Mouse (Mus musculus) natural killer cell, adult 2 months (primary cell): ENCODE results near the gene Meis2.

Source experiments
- DNase-seq, 2 experiments: peaks; one replicate each; pipeline ENCODE4 v3.0.0; 2022; ENCODE audit warnings: low spot score in 2 of 2

The Meis2 gene

DNA sequence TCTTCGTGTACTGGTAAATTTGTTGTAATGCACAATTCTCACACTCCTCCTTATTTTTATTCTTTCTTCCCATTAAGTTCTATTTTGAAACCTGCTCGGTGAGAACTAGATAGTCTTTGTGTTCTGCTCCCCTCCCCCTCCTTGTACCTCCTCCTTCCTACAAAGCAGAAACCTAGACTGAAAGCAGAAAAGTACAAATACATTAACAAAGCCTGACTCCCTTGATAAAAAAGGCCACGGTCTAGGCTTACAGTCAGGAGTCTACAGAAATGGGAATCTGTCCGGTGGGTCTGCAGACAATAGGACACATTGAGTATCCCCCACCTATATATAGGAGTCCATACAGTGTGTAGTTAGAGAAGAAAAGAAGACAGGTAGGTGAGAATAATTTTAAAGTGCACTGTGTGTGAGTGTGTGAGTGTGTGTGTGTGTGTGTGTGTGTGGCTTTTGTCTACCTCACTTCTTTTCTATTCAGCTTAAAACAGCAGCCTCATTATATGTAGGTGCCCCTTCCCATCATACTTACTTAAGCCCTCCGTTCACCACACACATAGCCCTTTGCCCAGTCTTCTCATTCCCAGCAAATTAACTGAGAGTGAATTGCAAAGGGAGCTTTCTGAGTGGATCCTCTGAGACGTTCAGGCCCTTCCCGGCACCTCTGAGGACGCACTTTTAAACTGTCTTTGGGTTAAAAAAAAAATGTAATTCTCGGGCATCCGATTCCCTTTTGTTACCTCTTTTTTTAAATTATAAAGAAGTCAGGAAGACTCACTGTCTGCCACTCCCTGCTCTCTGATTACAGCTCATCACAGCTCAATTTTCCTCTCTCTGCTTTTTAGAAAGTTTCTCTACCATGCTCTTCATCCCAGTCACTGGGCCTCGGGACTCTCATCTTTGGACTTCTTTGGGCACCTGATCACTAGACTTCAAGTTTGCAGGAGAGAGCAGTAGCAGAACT is 208.2 kb downstream of the Meis2 start:
- DNase-seq = no peak

GRCm38 (mm10) chr2:115856401-115857073 is 209.1 kb downstream of the Meis2 start:
- no peak for DNase-seq

- DNase-seq = peak; percentile 25 to 29
Measured at GRCm38 (mm10) chr2:115855511-115856400, 209.9 kb downstream of the Meis2 start.

GRCm38 (mm10) chr2:115854828-115855311 is 210.8 kb downstream of the Meis2 start:
- DNase-seq = no peak

- DNase-seq = no peak
Measured at GRCm38 (mm10) chr2:115854007-115854827, 211.4 kb downstream of the Meis2 start.

GRCm38 (mm10) chr2:115853221-115853620 is 212.4 kb downstream of the Meis2 start:
- no peak for DNase-seq

- no peak for DNase-seq
Measured at GRCm38 (mm10) chr2:115852615-115853014, 213.0 kb downstream of the Meis2 start.

GRCm38 (mm10) chr2:115852109-115852508 is 213.5 kb downstream of the Meis2 start:
- DNase-seq = no peak

DNA sequence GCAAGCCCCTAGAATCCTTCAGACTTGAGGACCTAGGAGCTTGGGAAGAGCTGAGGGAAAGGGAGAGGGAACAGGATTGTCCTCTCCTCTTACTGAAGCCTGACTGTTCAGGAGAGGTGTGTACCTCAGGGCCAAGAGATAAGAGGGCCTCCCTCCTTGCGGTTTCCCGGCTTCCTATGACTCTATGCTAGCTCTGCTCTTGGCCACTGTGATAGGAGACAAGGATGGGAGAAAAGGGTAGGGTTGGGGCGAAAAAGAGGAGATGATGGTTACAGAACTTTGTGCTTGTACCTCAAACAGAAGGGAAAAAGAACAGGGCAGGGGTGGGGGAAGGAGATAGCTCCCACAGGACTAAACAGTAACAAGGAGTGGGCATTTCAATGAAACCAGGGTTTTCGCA is 214.7 kb downstream of the Meis2 start:
- DNase-seq = no peak

GRCm38 (mm10) chr2:115842821-115843220 is 222.8 kb downstream of the Meis2 start:
- DNase-seq = no peak

DNA sequence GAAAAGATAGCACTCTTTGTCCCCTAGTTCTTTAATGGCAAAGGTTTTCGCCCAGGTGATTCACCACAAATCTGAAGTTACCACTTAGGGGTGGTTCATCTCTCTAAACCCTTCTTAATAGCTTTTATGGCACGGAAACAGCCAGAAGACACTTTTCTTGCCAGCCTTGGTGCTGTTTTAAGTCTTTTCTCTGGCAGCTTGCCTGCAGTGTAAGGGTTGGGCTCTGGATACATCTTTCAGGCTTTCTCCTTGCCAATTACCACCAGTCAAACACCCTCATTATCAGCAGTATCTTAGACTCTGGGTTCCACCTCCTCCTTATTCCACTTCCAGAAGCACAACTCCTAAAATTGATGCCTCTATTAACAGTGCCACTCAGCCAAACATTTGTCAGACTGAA is 229.6 kb downstream of the Meis2 start:
- DNase-seq = no peak

GRCm38 (mm10) chr2:115822361-115822760 is 243.3 kb downstream of the Meis2 start:
- no peak for DNase-seq

- no peak for DNase-seq
Measured at GRCm38 (mm10) chr2:115817959-115818358, 247.7 kb downstream of the Meis2 start.

GRCm38 (mm10) chr2:115813721-115814120 is 251.9 kb downstream of the Meis2 start:
- DNase-seq = no peak

DNA sequence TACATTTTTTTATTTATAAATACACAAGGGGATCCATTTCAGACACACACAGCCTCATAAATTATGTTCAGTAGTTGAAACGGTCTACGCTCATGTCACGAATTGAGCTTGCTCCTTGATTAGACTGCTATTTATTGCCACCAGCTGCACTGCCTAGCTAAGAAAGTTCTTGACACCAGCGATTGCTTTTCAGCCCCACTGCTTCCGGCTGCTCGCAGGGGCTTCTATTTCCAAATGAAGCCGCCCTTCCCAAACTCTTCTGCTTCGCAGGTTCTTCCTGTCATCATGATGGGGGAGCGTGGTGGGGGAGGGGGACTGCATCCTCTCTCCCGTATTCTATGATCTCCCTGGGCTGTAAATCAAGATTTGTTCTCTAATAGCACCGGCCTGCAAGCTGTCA is 252.3 kb downstream of the Meis2 start:
- DNase-seq = no peak
